Mouse (Mus musculus): ENCODE measurements around the gene Ldhd. TPM values are rescaled to one million over a fixed set of nuclear protein-coding genes. Genes with fewer than 3 reads are reported as not detected.

Gene Ldhd
- 0.93 and 1.5 TPM in 2 replicates for polyA plus RNA-seq (2015; fragmentation: Nextera tagmentation; extraction: Ambion mirVana)

GRCm38 (mm10) chr8:111630105-111630521 lies at the start of gene Ldhd:
Gene Ldhd (minus strand): TSS chr8:111630374.
- H3K27me3 ChIP-seq (replicated peaks) = no peaks in the 10 kb centered on the region
- H3K36me3 ChIP-seq = no peaks in the 10 kb centered on the region
- no peak within 1 kb of the TSS for H3K27ac ChIP-seq (replicated peaks)
- H3K9me3 ChIP-seq (replicated peaks) = no peaks in the 10 kb centered on the region
- peak within 1 kb of the TSS; percentile 35 for H3K9ac ChIP-seq (replicated peaks)
- H3K4me2 ChIP-seq = peak within 1 kb of the TSS; percentile 56
- peak; percentile 46; the same call in 1 of the 2 replicates for ATAC-seq (ENCODE audit: low FRiP score)
- peaks cover 10% of the 10 kb centered on the region for H3K4me1 ChIP-seq
- H3K4me3 ChIP-seq (replicated peaks) = peak within 1 kb of the TSS; percentile 34
- 24% methylated on average over 13 of the region's 13 CpGs for WGBS

GRCm38 (mm10) chr8:111678848-111679247 lies 48.7 kb upstream of the Ldhd start:
- Histone ChIP-seq H3K27me3 (replicated peaks) (no peaks in the 10 kb centered on the region), H3K9ac (replicated peaks) (no peak overlapping the region), H3K36me3 (no peaks in the 10 kb centered on the region), H3K4me1 (0 out of 2 replicates have a peak, but pooled peaks cover 3% of the 10 kb centered on the region), H3K4me3 (replicated peaks) (no peak overlapping the region), H3K9me3 (replicated peaks) (no peaks in the 10 kb centered on the region), H3K27ac (replicated peaks) (no peak overlapping the region), H3K4me2 (no peak overlapping the region)
- 90% methylated on average over 7 of the region's 7 CpGs for WGBS
- no peak for ATAC-seq (ENCODE audit: low FRiP score)

GRCm38 (mm10) chr8:111678111-111678510 lies 47.9 kb upstream of the Ldhd start:
- Histone ChIP-seq H3K4me1 (0 out of 2 replicates have a peak, but pooled peaks cover 3% of the 10 kb centered on the region), H3K4me2 (no peak overlapping the region), H3K27me3 (replicated peaks) (no peaks in the 10 kb centered on the region), H3K9ac (replicated peaks) (no peak overlapping the region), H3K27ac (replicated peaks) (no peak overlapping the region), H3K9me3 (replicated peaks) (no peaks in the 10 kb centered on the region), H3K36me3 (0 out of 2 replicates have a peak, but pooled peaks cover 2% of the 10 kb centered on the region), H3K4me3 (replicated peaks) (no peak overlapping the region)
- WGBS = 21% methylated on average over 3 of the region's 3 CpGs
- ATAC-seq (ENCODE audit: low FRiP score) = no peak

- no peak for ATAC-seq (ENCODE audit: low FRiP score)
- Histone ChIP-seq H3K9ac (replicated peaks) (no peak overlapping the region), H3K4me2 (no peak overlapping the region), H3K4me1 (0 out of 2 replicates have a peak, but pooled peaks cover 3% of the 10 kb centered on the region), H3K9me3 (replicated peaks) (no peaks in the 10 kb centered on the region), H3K4me3 (replicated peaks) (no peak overlapping the region), H3K27me3 (replicated peaks) (no peaks in the 10 kb centered on the region), H3K36me3 (peaks cover 12% of the 10 kb centered on the region), H3K27ac (replicated peaks) (no peak overlapping the region)
- 80% methylated on average over 8 of the region's 8 CpGs for WGBS
These were observed 46.1 kb upstream of the Ldhd start for GRCm38 (mm10) chr8:111676237-111676636.

- ATAC-seq (ENCODE audit: low FRiP score) = no peak
- 88% methylated on average over 2 of the region's 2 CpGs for WGBS
These were observed 36.6 kb upstream of the Ldhd start for GRCm38 (mm10) chr8:111666751-111667150.

GRCm38 (mm10) chr8:111662473-111662872 lies 32.3 kb upstream of the Ldhd start:
- Histone ChIP-seq H3K4me1 (peaks cover under 1% of the 10 kb centered on the region; the same call in 1 of the 2 replicates), H3K27ac (replicated peaks) (no peak overlapping the region), H3K36me3 (peaks cover 24% of the 10 kb centered on the region), H3K9me3 (replicated peaks) (no peaks in the 10 kb centered on the region), H3K4me2 (no peak overlapping the region), H3K27me3 (replicated peaks) (no peaks in the 10 kb centered on the region), H3K4me3 (replicated peaks) (no peak overlapping the region), H3K9ac (replicated peaks) (no peak overlapping the region)
- ATAC-seq (ENCODE audit: low FRiP score) = no peak
- WGBS = 95% methylated on average over 3 of the region's 3 CpGs

More at GRCm38 (mm10) chr8:111666751-111667150, 36.6 kb upstream of the Ldhd start:
- no peak overlapping the region for H3K27ac ChIP-seq (replicated peaks)
- no peak overlapping the region for H3K4me2 ChIP-seq
- H3K4me3 ChIP-seq (replicated peaks) = no peak overlapping the region
- peaks cover 47% of the 10 kb centered on the region for H3K36me3 ChIP-seq
- no peaks in the 10 kb centered on the region for H3K4me1 ChIP-seq
- H3K27me3 ChIP-seq (replicated peaks) = no peaks in the 10 kb centered on the region
- no peaks in the 10 kb centered on the region for H3K9me3 ChIP-seq (replicated peaks)
- no peak overlapping the region for H3K9ac ChIP-seq (replicated peaks)

- Histone ChIP-seq H3K27me3 (replicated peaks) (no peaks in the 10 kb centered on the region), H3K9ac (replicated peaks) (no peak overlapping the region)
- no peak for ATAC-seq (ENCODE audit: low FRiP score)
These were observed 28.7 kb upstream of the Ldhd start for GRCm38 (mm10) chr8:111658819-111659423.

GRCm38 (mm10) chr8:111657312-111657854 lies 27.2 kb upstream of the Ldhd start:
- no peak overlapping the region; the same call in 1 of the 2 replicates for H3K27ac ChIP-seq (replicated peaks)
- H3K9me3 ChIP-seq (replicated peaks) = no peaks in the 10 kb centered on the region
- ATAC-seq (ENCODE audit: low FRiP score) = no peak
- no peak overlapping the region for H3K4me2 ChIP-seq
- H3K4me3 ChIP-seq (replicated peaks) = no peak overlapping the region
- WGBS = 17% methylated on average over 1 of the region's 1 CpGs
- peaks cover 3% of the 10 kb centered on the region; the same call in 1 of the 2 replicates for H3K4me1 ChIP-seq
- peaks cover 16% of the 10 kb centered on the region for H3K36me3 ChIP-seq
- H3K27me3 ChIP-seq (replicated peaks) = no peaks in the 10 kb centered on the region
- H3K9ac ChIP-seq (replicated peaks) = no peak overlapping the region

More at GRCm38 (mm10) chr8:111658819-111659423, 28.7 kb upstream of the Ldhd start:
- WGBS = 88% methylated on average over 6 of the region's 6 CpGs
- Histone ChIP-seq H3K4me1 (peaks cover 3% of the 10 kb centered on the region; the same call in 1 of the 2 replicates), H3K27ac (replicated peaks) (no peak overlapping the region), H3K36me3 (peaks cover 12% of the 10 kb centered on the region), H3K4me2 (no peak overlapping the region), H3K9me3 (replicated peaks) (no peaks in the 10 kb centered on the region), H3K4me3 (replicated peaks) (no peak overlapping the region)

- H3K4me1 ChIP-seq = peaks cover 7% of the 10 kb centered on the region
- no peak for ATAC-seq (ENCODE audit: low FRiP score)
- H3K9me3 ChIP-seq (replicated peaks) = no peaks in the 10 kb centered on the region
- H3K36me3 ChIP-seq = peaks cover 4% of the 10 kb centered on the region; the same call in 1 of the 2 replicates
- no peaks in the 10 kb centered on the region for H3K27me3 ChIP-seq (replicated peaks)
- no peak overlapping the region for H3K4me2 ChIP-seq
- H3K4me3 ChIP-seq (replicated peaks) = no peak overlapping the region
- H3K27ac ChIP-seq (replicated peaks) = no peak overlapping the region
- WGBS = 90% methylated on average over 2 of the region's 2 CpGs
- H3K9ac ChIP-seq (replicated peaks) = no peak overlapping the region
These were observed 23.4 kb upstream of the Ldhd start for GRCm38 (mm10) chr8:111653524-111653923.

GRCm38 (mm10) chr8:111650651-111651050 lies 20.5 kb upstream of the Ldhd start:
- H3K9ac ChIP-seq (replicated peaks) = no peak overlapping the region
- H3K27me3 ChIP-seq (replicated peaks) = no peaks in the 10 kb centered on the region
- H3K4me1 ChIP-seq = peaks cover 12% of the 10 kb centered on the region; the same call in 1 of the 2 replicates
- no peak for ATAC-seq (ENCODE audit: low FRiP score)
- H3K4me2 ChIP-seq = no peak overlapping the region
- H3K36me3 ChIP-seq = peaks cover 4% of the 10 kb centered on the region; the same call in 1 of the 2 replicates
- no peak overlapping the region for H3K27ac ChIP-seq (replicated peaks)
- no peaks in the 10 kb centered on the region for H3K9me3 ChIP-seq (replicated peaks)
- WGBS = 71% methylated on average over 3 of the region's 3 CpGs
- H3K4me3 ChIP-seq (replicated peaks) = no peak overlapping the region

GRCm38 (mm10) chr8:111648834-111649233 lies 18.7 kb upstream of the Ldhd start:
- no peak overlapping the region for H3K9ac ChIP-seq (replicated peaks)
- H3K27me3 ChIP-seq (replicated peaks) = no peaks in the 10 kb centered on the region
- H3K27ac ChIP-seq (replicated peaks) = no peak overlapping the region
- ATAC-seq (ENCODE audit: low FRiP score) = no peak
- no peak overlapping the region for H3K4me3 ChIP-seq (replicated peaks)
- peaks cover 17% of the 10 kb centered on the region for H3K4me1 ChIP-seq
- peaks cover 4% of the 10 kb centered on the region; the same call in 1 of the 2 replicates for H3K36me3 ChIP-seq
- 59% methylated on average over 2 of the region's 2 CpGs for WGBS
- H3K9me3 ChIP-seq (replicated peaks) = no peaks in the 10 kb centered on the region
- H3K4me2 ChIP-seq = no peak overlapping the region

- Histone ChIP-seq H3K4me2 (no peak overlapping the region), H3K36me3 (no peaks in the 10 kb centered on the region), H3K4me3 (replicated peaks) (no peak overlapping the region), H3K27ac (replicated peaks) (no peak overlapping the region), H3K27me3 (replicated peaks) (no peaks in the 10 kb centered on the region), H3K4me1 (peaks cover 25% of the 10 kb centered on the region), H3K9me3 (replicated peaks) (no peaks in the 10 kb centered on the region), H3K9ac (replicated peaks) (no peak overlapping the region)
- no peak for ATAC-seq (ENCODE audit: low FRiP score)
- WGBS = 99% methylated on average over 8 of the region's 8 CpGs
These were observed 15.5 kb upstream of the Ldhd start for GRCm38 (mm10) chr8:111645715-111646114.

Data from neural tube, embryonic 15.5 days (tissue).